Mouse (Mus musculus) bone marrow, adult 2 months (tissue): ENCODE data around the gene Tomm22. TPM values are rescaled to one million over a fixed set of nuclear protein-coding genes. Genes with fewer than 3 reads are reported as not detected.
A peak's percentile ranks its signal among the peaks of the same experiment; 100 is the strongest.

Experiments
- H3K27ac ChIP-seq: fragments of 200-500 bp; 2 replicates; pipeline ENCODE4 v1.5.1; 2012; ENCODE audit warnings: low read depth, mild to moderate bottlenecking, control low read depth, inconsistent platforms, low read length; ENCODE audit not compliant: control insufficient read depth, poor library complexity, insufficient read depth
- H3K4me1 ChIP-seq: fragments of 200-500 bp; 2 replicates; pipeline ENCODE4 v1.6.1; 2011; ENCODE audit warnings: low read length; ENCODE audit not compliant: control insufficient read depth, insufficient read depth
- H3K4me3 ChIP-seq: fragments of 200-500 bp; replicated peaks from 2 replicates; pipeline ENCODE3; 2011; ENCODE audit warnings: mild to moderate bottlenecking, low read depth, low read length, control low read depth; ENCODE audit not compliant: control insufficient read depth
- CTCF ChIP-seq: fragments of 200-500 bp; IDR thresholded peaks from 2 replicates; pipeline ENCODE4 v1.5.1; 2011; ENCODE audit warnings: low read length, control low read depth; ENCODE audit not compliant: control insufficient read depth, insufficient read depth
- POLR2A ChIP-seq: fragments of 200-500 bp; IDR thresholded peaks from 2 replicates; pipeline ENCODE4 v1.6.1; 2011; ENCODE audit warnings: low read depth, mild to moderate bottlenecking, control low read depth, low read length, borderline replicate concordance; ENCODE audit not compliant: control insufficient read depth
- WGBS: fragments of 180-500 bp; shearing (Covaris S2); methylation state at CpG from one replicate; pipeline ENCODE4 v1.1.7; 2018; 5-methylcytosine and 5-hydroxymethylcytosine counted together
- polyA plus RNA-seq: library from polyadenylated mRNA; stranded (reverse); fragments of >200 nt; gene quantifications from 2 replicates; pipeline ENCODE4 v1.2.4, GENCODE M21; 2011; ENCODE audit warnings: low replicate concordance; ENCODE audit not compliant: missing spikeins, insufficient read depth, insufficient read length

The Tomm22 gene
- polyA plus RNA-seq, result 96.4 and 126 TPM in 2 replicates

DNA sequence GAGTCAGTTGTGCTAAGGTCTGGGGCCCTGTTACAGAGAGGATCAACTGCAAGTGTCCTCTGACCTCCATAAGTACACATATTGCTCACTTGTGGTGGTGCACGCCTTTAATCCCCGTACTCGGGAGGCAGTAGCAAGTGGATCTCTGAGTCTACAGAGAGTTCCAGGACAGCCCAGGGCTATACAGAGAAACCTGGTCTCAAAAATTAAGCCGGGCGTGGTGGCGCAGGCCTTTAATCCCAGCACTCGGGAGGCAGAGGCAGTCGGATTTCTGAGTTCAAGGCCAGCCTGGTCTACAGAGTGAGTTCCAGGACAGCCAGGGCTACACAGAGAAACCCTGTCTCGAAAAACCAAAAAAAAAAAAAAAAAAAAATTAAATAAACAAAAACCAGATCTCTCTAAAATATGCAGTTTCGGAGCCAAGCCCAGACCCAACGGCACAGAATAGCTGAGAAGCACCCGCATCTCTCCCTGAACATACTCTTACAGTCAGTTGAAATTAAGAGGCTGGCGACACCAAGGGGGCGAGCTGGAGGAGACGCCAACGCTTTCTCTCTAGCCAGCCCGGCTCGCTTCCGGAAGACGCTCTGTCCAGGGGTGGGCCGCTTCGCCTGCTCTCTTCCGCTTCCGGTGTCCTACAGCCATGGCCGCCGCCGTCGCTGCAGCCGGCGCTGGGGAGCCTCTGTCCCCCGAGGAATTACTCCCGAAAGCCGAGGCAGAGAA, at the start of gene Tomm22:
Tomm22 (plus strand) TSS at position 613 of the 723 bp plus-strand sequence.
- 17% methylated on average over 33 of the region's 33 CpGs for WGBS
- Histone ChIP-seq H3K4me1 (peaks cover 1% of the 10 kb centered on the region; the same call in 1 of the 2 replicates), H3K4me3 (peak within 1 kb of the TSS; percentile 87), H3K27ac (peak within 1 kb of the TSS; percentile 55; the same call in 1 of the 2 replicates)
- TF ChIP-seq POLR2A (peak; percentile 72; the same call in 1 of the 2 replicates), CTCF (peak; percentile 65)

DNA sequence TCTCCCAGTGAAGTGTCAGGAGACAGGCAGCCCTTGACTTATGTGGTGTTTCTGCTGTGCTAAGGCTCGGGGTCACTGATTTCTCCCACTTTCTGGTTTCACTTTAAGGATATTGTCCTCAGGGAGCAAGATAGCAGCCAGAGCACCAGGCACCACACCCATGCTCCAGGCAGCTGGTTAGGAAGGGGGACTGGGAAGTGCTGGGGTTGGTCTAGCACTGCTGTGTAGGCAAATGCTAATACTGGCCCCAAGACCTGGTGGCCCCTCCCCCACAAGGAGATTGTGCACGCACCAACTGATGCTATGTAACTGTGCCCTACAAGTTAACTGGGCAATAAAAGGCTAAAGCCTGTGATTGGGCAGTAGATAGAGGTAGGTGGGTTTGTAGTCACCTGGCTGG, 40.2 kb upstream of the Tomm22 start:
- WGBS, result 81% methylated on average over 2 of the region's 2 CpGs
- H3K4me1 ChIP-seq, result no peaks in the 10 kb centered on the region
- TF ChIP-seq CTCF (no peak), POLR2A (no peak)
- H3K27ac ChIP-seq, result no peak overlapping the region
- no peak overlapping the region for H3K4me3 ChIP-seq

DNA sequence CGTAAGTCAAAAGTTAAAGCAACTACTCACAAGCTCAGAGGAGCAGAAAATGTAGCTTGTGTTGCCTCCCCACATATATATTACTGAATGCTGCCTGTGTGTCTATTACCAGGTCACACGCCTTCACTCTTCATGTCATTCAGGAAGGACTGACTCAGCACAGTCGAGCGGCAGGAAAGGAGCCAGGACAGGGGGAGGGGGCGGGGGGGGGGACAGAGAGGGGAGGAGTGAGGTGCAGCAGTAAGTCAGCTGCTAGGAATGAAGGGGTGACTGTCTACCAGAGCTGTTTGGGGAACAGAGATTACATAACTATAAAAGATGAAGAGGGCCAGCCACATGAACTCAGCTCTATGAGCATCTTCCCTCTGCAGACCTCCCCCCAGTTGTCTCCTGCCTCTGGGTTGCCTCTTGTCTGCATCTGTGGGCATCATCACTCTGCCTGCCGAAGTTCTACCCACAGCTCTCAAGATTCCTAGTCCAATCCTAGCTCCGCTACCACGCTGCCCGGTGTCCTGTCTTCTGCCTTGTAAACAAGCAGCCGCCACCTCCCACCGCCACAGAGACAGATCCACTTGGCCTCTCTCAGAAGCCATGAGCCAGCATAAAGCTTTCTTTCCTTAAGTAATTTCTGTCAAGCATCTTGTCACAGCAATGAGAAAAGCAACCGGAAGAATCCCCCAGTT, 29.4 kb upstream of the Tomm22 start:
- no peak overlapping the region for H3K27ac ChIP-seq
- H3K4me3 ChIP-seq, result no peak overlapping the region
- H3K4me1 ChIP-seq, result no peaks in the 10 kb centered on the region
- TF ChIP-seq POLR2A (no peak), CTCF (no peak)
- WGBS, result 47% methylated on average over 12 of the region's 12 CpGs

DNA sequence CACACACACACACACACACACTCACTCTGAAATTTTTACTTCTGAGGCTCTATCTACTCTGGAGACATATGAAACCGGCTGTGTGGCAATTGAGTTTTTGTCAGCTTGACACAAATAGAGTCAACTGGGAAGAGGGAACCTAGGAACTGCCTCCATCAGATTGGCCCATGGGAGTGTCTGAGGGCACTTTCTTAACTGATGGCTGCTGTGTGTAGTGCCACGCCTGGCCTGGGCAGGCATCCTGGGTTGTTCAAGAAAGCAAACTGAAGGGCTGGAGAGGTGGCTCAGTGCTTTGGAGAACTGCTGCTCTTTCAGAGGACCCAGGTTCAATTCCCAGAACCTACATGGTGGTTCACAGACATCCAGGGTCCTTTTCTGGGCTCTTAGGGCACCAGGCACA, 25.2 kb upstream of the Tomm22 start:
- H3K4me1 ChIP-seq, result no peaks in the 10 kb centered on the region
- TF ChIP-seq CTCF (no peak), POLR2A (no peak)
- no peak overlapping the region for H3K4me3 ChIP-seq
- no peak overlapping the region for H3K27ac ChIP-seq
- WGBS, result 54% methylated on average over 2 of the region's 2 CpGs

DNA sequence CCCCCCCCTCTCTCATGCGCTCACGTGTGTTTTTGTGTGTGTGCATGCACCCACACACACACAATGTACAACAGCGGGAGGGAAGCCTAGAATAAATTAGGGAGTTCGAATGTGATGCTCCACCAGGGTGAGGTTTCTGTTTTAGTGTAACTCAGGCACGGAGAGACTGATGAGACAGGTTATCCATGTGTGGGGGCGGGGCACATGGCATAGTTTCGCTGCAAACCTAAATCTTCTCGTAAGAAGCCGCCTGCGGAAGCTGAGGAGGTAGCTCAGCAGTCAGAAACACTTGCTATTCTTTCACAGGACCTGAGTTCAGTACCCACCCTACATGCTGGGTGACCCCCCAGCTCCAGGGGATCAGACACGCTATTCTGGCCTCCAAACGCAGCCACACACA, 22.5 kb upstream of the Tomm22 start:
- TF ChIP-seq CTCF (no peak), POLR2A (no peak)

DNA sequence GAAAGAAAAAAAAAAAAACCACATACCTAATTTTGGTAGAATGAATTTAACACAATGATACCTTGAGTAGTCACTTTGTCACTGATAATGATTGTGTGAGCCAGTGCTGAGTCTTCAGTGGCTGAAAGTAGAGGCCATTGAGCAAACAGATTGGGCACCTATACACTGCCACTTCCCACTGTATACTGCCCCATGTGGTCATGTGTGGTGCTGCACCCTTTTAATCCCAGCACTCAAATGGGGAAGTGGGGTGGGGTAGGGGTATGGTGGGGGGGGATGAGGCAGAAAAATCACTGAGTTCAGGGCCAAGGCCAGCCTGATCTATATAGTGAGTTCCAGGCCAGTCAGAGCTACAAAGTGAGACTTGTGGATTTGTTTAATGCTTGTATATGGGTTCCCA, 20.1 kb upstream of the Tomm22 start:
- no peaks in the 10 kb centered on the region; the same call in 1 of the 2 replicates for H3K4me1 ChIP-seq
- no peak overlapping the region for H3K4me3 ChIP-seq
- H3K27ac ChIP-seq, result no peak overlapping the region
- TF ChIP-seq CTCF (peak; percentile 75), POLR2A (no peak)

More for the DNA sequence above, 22.5 kb upstream of the Tomm22 start:
- Histone ChIP-seq H3K4me1 (no peaks in the 10 kb centered on the region), H3K27ac (no peak overlapping the region), H3K4me3 (no peak overlapping the region)
- 87% methylated on average over 12 of the region's 12 CpGs for WGBS

DNA sequence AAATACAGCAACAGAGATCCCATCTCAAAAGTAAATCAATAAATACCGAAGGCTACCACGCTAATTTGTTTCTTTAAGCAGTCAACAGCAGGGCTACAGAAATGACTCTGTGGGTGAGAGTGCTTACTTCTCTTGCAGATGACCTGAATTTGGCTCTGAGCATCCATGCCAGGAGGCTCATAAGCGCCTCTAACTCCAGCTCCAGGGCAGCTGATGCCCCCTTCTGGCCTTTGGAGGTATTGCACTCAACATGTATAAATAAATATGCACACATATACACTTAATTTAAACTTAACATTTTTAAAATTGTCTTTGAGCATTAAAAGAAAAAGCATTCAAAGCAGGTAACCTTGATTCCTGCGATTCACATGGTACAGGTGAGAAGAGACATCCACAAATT, 19.2 kb upstream of the Tomm22 start:
- no peak overlapping the region for H3K4me3 ChIP-seq
- TF ChIP-seq CTCF, result peak; percentile 44; the same call in 1 of the 2 replicates
- TF ChIP-seq POLR2A, result no peak
- no peaks in the 10 kb centered on the region; the same call in 1 of the 2 replicates for H3K4me1 ChIP-seq
- WGBS, result 86% methylated on average over 4 of the region's 4 CpGs
- H3K27ac ChIP-seq, result no peak overlapping the region

DNA sequence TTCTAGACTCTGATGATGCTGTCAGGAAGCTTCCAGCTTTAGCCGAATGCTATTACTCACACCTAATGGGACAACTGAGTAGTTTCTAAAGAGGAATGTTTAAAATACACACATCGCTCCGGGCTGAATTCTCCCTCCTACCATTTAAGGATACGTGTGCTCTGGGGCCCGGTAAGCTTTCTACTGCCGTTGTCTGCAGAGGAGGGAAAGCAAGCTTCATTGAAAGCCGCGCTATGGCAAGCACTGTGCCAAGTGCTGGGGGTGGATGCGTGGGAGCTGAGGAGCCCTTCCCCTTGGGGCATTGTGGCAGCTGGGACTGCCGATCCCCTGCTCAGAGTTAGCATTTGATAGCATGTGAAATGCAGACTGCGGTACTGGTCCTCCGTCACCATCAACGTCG, 14.2 kb upstream of the Tomm22 start:
- no peaks in the 10 kb centered on the region; the same call in 1 of the 2 replicates for H3K4me1 ChIP-seq
- H3K27ac ChIP-seq, result no peak overlapping the region
- TF ChIP-seq POLR2A (no peak), CTCF (no peak)
- WGBS, result 95% methylated on average over 14 of the region's 14 CpGs
- no peak overlapping the region for H3K4me3 ChIP-seq
